Mouse (Mus musculus) cortical plate, adult 2 months (tissue): ENCODE results near the gene Olfr732. TPM values are rescaled to one million over a fixed set of nuclear protein-coding genes. Genes with fewer than 3 reads are reported as not detected.

Experiments used
- H3K27ac ChIP-seq: fragments of 200-500 bp; 2 replicates; pipeline ENCODE4 v1.5.1; 2012; ENCODE audit warnings: low read length, control low read depth, inconsistent platforms; ENCODE audit not compliant: insufficient read depth
- H3K4me1 ChIP-seq: fragments of 200-500 bp; 2 replicates; pipeline ENCODE4 v1.6.1; 2011; ENCODE audit warnings: low read length; ENCODE audit not compliant: control insufficient read depth, insufficient read depth
- H3K4me3 ChIP-seq: fragments of 200-500 bp; 2 replicates; pipeline ENCODE4 v1.5.1; 2011; ENCODE audit warnings: mild to moderate bottlenecking, low read length, control low read depth; ENCODE audit not compliant: insufficient read depth
- CTCF ChIP-seq: fragments of 200-500 bp; IDR thresholded peaks from 2 replicates; pipeline ENCODE4 v1.5.1; 2011; ENCODE audit warnings: mild to moderate bottlenecking, control low read depth, low read length; ENCODE audit not compliant: insufficient read depth; ENCODE audit errors: extremely low read depth
- POLR2A ChIP-seq: fragments of 200-500 bp; IDR thresholded peaks from 2 replicates; pipeline ENCODE4 v1.6.1; 2011; ENCODE audit warnings: mild to moderate bottlenecking, low read length, control low read depth; ENCODE audit not compliant: insufficient read depth; ENCODE audit errors: extremely low read depth
- polyA plus RNA-seq: library from polyadenylated mRNA; depleted of rRNA; stranded (reverse); fragments of >200 nt; gene quantifications from 2 replicates; pipeline ENCODE4 v1.2.3, GENCODE M21; 2012; rRNA removed

Gene Olfr732
- not detected in 2 replicates for polyA plus RNA-seq

GRCm38 (mm10) chr14:50284106-50284505, at the start of gene Olfr732:
TSS of gene Olfr732 (minus strand) at chr14:50284206.
- TF ChIP-seq CTCF (no peak), POLR2A (no peak)
- Histone ChIP-seq H3K4me1 (no peaks in the 10 kb centered on the region), H3K4me3 (no peak within 1 kb of the TSS), H3K27ac (no peak within 1 kb of the TSS)

DNA sequence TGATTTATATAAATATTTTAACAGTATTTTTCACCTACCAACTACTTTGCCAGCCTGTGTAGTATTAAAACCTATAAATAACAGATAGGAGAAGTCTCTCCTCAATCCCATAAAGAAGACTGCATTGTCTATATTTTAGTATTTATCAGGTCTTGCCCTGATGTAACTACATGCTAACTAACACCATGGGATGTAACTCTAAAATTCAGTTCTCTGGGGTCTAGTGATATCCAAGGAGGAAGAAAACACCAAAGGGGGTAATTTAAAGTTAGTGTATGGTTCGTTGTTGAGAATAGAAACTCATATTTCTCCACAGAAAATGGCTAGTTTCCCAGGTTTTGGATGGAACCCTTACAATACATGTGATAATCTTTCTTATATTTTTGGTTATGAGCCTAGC, 42.7 kb upstream of the Olfr732 start, which contains the start of gene Olfr734:
Olfr734 (minus strand) TSS at position 101 of the 400 bp plus-strand sequence.
- no peak within 1 kb of the TSS for H3K4me3 ChIP-seq
- TF ChIP-seq POLR2A: no peak
- no peak for TF ChIP-seq CTCF
- no peak within 1 kb of the TSS for H3K27ac ChIP-seq
- H3K4me1 ChIP-seq: no peaks in the 10 kb centered on the region

GRCm38 (mm10) chr14:50301422-50301821, 17.4 kb upstream of the Olfr732 start, which contains the start of gene Olfr733:
TSS of gene Olfr733 (minus strand) at chr14:50301522.
- Histone ChIP-seq H3K4me3 (no peak within 1 kb of the TSS), H3K27ac (no peak within 1 kb of the TSS), H3K4me1 (no peaks in the 10 kb centered on the region)
- no peak for TF ChIP-seq POLR2A
- TF ChIP-seq CTCF: no peak

GRCm38 (mm10) chr14:50241766-50242165, 42.2 kb downstream of the Olfr732 start, which contains the start of gene Olfr731:
TSS of gene Olfr731 (minus strand) at chr14:50241866.
- no peak within 1 kb of the TSS for H3K27ac ChIP-seq
- no peaks in the 10 kb centered on the region for H3K4me1 ChIP-seq
- H3K4me3 ChIP-seq: no peak within 1 kb of the TSS
- no peak for TF ChIP-seq POLR2A
- no peak for TF ChIP-seq CTCF

Other genes starting within 250 kb of the Olfr732 start
- not detected in 2 replicates for gene Olfr725, start 243.8 kb downstream of the Olfr732 start, polyA plus RNA-seq
- not detected in 2 replicates for gene Olfr726, start 193.3 kb downstream of the Olfr732 start, polyA plus RNA-seq
- gene Olfr727, start 161.0 kb downstream of the Olfr732 start, polyA plus RNA-seq: not detected in 2 replicates
- not detected in 2 replicates for gene Olfr728, start 141.5 kb downstream of the Olfr732 start, polyA plus RNA-seq
- not detected in 2 replicates for gene Olfr729, start 131.3 kb downstream of the Olfr732 start, polyA plus RNA-seq
- gene Olfr730, start 96.0 kb downstream of the Olfr732 start, polyA plus RNA-seq: not detected in 2 replicates
- gene Olfr731, start 42.3 kb downstream of the Olfr732 start, polyA plus RNA-seq: not detected in 2 replicates
- not detected in 2 replicates for gene Olfr733, start 17.3 kb upstream of the Olfr732 start, polyA plus RNA-seq
- not detected in 2 replicates for gene Olfr734, start 42.6 kb upstream of the Olfr732 start, polyA plus RNA-seq
- gene Olfr735, start 64.7 kb upstream of the Olfr732 start, polyA plus RNA-seq: not detected in 2 replicates
- gene Tlr11, start 73.7 kb upstream of the Olfr732 start, polyA plus RNA-seq: not detected in 2 replicates
- gene Olfr736, start 97.0 kb upstream of the Olfr732 start, polyA plus RNA-seq: not detected in 2 replicates
- not detected in 2 replicates for gene Olfr738, start 123.4 kb upstream of the Olfr732 start, polyA plus RNA-seq
- gene Olfr739, start 134.4 kb upstream of the Olfr732 start, polyA plus RNA-seq: not detected in 2 replicates
- gene Olfr740, start 161.3 kb upstream of the Olfr732 start, polyA plus RNA-seq: not detected in 2 replicates
- not detected in 2 replicates for gene Olfr741, start 188.5 kb upstream of the Olfr732 start, polyA plus RNA-seq
- gene Olfr742, start 219.4 kb upstream of the Olfr732 start, polyA plus RNA-seq: not detected in 2 replicates
- gene Olfr743, start 237.6 kb upstream of the Olfr732 start, polyA plus RNA-seq: not detected in 2 replicates